Mouse (Mus musculus) central nervous system, embryonic 18 days (tissue): ENCODE results near the gene Shd. TPM values are rescaled to one million over a fixed set of nuclear protein-coding genes. Genes with fewer than 3 reads are reported as not detected.

ENCODE experiments used
- polyA plus RNA-seq: library from polyadenylated mRNA; depleted of rRNA; stranded (reverse); fragments of >200 nt; gene quantifications from 2 replicates; pipeline ENCODE4 v1.2.3, GENCODE M21; 2012; rRNA removed

The Shd gene
- polyA plus RNA-seq, result 179 and 193 TPM in 2 replicates

GRCm38 (mm10) chr17:55969966-55970891, at the start of gene Shd:
Gene Shd, plus strand, starts transcription at chr17:55970467.

GRCm38 (mm10) chr17:55949400-55949799, 20.9 kb upstream of the Shd start, which contains the start of gene Zfp119b:
Gene Zfp119b, minus strand, starts transcription at chr17:55949500.

GRCm38 (mm10) chr17:55952447-55953027, 17.7 kb upstream of the Shd start, which contains the start of gene Ebi3:
Gene Ebi3, plus strand, starts transcription at chr17:55952640.

GRCm38 (mm10) chr17:55958918-55959728, 11.1 kb upstream of the Shd start, which contains the start of gene Yju2:
Gene Yju2, plus strand, starts transcription at chr17:55959099.

GRCm38 (mm10) chr17:55986030-55986961, 16.0 kb downstream of the Shd start, which contains the start of gene Fsd1:
Gene Fsd1, plus strand, starts transcription at chr17:55986509.

GRCm38 (mm10) chr17:56005415-56006061, 35.3 kb downstream of the Shd start, which contains the start of the genes Stap2 and Mpnd:
Gene Stap2, minus strand, starts transcription at chr17:56005584.
Gene Mpnd, plus strand, starts transcription at chr17:56005711.

Other genes with a start within 250 kb of the Shd start
- gene Adgre4, start 220.5 kb upstream of the Shd start, polyA plus RNA-seq, result 0.08 TPM in 2 replicates
- gene Zfp119a, start 91.5 kb upstream of the Shd start, polyA plus RNA-seq, result 4.8 and 5.3 TPM in 2 replicates
- gene Zfp959, start 78.4 kb upstream of the Shd start, polyA plus RNA-seq, result 8.7 and 9.5 TPM in 2 replicates
- gene Zfp119b, start 21.0 kb upstream of the Shd start, polyA plus RNA-seq, result 3.4 TPM in 2 replicates
- gene Ebi3, start 17.8 kb upstream of the Shd start, polyA plus RNA-seq, result 6.0 and 6.1 TPM in 2 replicates
- gene Yju2, start 11.4 kb upstream of the Shd start, polyA plus RNA-seq, result 12.9 and 13.3 TPM in 2 replicates
- gene Fsd1, start 16.0 kb downstream of the Shd start, polyA plus RNA-seq, result 171 and 177 TPM in 2 replicates
- gene Stap2, start 35.1 kb downstream of the Shd start, polyA plus RNA-seq, result 6.9 and 7.3 TPM in 2 replicates
- gene Mpnd, start 35.2 kb downstream of the Shd start, polyA plus RNA-seq, result 185 and 189 TPM in 2 replicates
- 86.0 and 90.7 TPM in 2 replicates for gene Sh3gl1, start 66.2 kb downstream of the Shd start, polyA plus RNA-seq
- gene Chaf1a, start 70.0 kb downstream of the Shd start, polyA plus RNA-seq, result 5.3 TPM in 2 replicates
- 105 and 110 TPM in 2 replicates for gene Ubxn6, start 104.6 kb downstream of the Shd start, polyA plus RNA-seq
- gene Hdgfl2, start 109.2 kb downstream of the Shd start, polyA plus RNA-seq, result 124 and 126 TPM in 2 replicates
- gene Plin4, start 139.3 kb downstream of the Shd start, polyA plus RNA-seq, result 0.66 and 0.68 TPM in 2 replicates
- gene Plin5, start 147.1 kb downstream of the Shd start, polyA plus RNA-seq, result 1.9 and 2.1 TPM in 2 replicates
- 0.06 and 0.41 TPM in 2 replicates for gene Lrg1, start 151.5 kb downstream of the Shd start, polyA plus RNA-seq
- 45.5 and 51.8 TPM in 2 replicates for gene Sema6b, start 169.9 kb downstream of the Shd start, polyA plus RNA-seq
- 9.4 and 10.4 TPM in 2 replicates for gene Tnfaip8l1, start 192.0 kb downstream of the Shd start, polyA plus RNA-seq
- 47.7 and 52.9 TPM in 2 replicates for gene Mydgf, start 213.5 kb downstream of the Shd start, polyA plus RNA-seq
- 40.3 and 41.4 TPM in 2 replicates for gene Dpp9, start 248.4 kb downstream of the Shd start, polyA plus RNA-seq